Mouse (Mus musculus): ENCODE results near the gene Trappc2l.

Trappc2l gene

DNA sequence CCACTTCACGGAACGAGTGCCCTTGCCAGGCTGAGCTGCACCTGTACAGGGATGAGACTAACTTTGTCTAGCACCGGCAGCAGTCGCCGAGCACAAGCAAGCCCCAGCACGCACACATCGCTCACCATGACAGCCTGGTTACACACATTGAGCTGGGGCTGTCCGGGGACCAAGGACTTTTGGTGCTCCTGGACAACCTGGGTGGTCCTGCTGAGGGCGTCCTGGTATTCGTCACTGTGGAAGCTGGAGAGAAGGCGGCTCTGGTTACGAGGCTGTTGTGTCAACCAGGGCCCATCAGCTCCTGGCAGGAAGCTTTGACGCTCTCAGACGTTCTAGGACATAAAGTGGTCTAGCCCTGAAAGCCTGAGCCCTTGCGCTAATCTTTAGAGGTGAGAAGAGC, 30.5 kb upstream of the Trappc2l start:
- DNase-seq (ENCODE audit: low read depth) = no peak

GRCm38 (mm10) chr8:122584981-122585380, 26.5 kb upstream of the Trappc2l start:
- DNase-seq (ENCODE audit: low read depth) = no peak

GRCm38 (mm10) chr8:122585411-122585891, 26.0 kb upstream of the Trappc2l start:
- DNase-seq (ENCODE audit: low read depth) = no peak

DNA sequence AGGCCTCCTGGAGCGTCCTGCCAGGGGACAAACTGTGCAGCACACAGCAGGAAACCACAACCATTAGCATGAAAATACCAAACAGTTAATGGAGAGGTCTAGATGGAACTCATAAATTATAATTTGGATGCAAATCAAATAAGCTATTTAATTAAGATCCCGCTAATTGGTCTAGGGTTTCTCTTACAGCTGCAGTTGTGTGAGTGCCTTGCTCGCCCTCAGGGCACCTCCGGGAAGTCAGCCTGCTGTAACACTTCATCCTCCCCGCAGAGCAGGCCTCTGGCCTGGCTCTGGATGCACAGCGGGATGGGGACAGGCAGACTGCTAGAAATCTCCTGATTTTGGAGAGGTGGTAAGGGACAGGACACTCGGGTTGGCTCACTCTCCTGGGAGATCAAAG, 25.3 kb upstream of the Trappc2l start:
- DNase-seq (ENCODE audit: low read depth) = no peak

- no peak for DNase-seq (ENCODE audit: low read depth)
These were observed 24.7 kb upstream of the Trappc2l start for GRCm38 (mm10) chr8:122586749-122587148.

DNA sequence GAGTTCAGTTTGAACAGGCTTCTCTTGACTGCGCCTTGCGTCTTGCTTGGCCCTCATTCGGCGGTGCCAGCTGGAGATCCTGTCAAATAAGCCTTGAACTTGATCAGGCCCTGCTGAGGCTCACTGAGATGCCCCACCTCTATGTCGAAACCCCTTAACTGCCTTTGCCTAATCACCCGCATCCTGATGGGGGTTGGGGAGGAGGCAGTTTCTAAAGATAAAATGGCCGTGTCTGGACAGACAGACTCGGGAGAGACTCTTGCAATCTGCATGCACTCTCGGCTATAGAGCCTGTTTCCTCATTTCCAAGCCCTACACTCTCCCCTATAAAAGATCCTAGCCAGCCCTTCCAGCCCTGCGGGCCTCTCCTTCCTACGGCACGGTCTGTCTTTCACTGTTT, 18.2 kb upstream of the Trappc2l start:
- DNase-seq (ENCODE audit: low read depth) = no peak

GRCm38 (mm10) chr8:122593783-122594507, 17.5 kb upstream of the Trappc2l start:
- DNase-seq (ENCODE audit: low read depth) = no peak

DNA sequence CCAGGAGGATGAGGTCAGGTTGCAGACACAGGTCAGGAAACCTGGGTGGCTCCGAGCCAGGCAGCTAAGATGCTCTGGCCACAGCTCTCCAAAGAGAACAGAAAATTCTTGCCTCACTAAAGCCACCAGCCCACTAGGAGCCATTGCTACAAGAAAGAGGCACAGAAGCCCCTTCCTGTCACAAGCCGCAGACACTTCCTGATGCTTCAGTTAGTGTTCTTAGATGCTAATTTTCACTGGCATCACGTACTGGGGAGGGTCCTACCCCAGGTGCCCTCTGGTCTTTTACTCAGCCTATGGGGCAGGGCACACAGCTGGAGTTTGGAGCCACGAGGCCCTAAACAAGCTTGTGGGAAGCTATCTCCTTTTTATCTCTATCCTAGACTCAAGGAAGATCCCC, 15.4 kb upstream of the Trappc2l start:
- peak; percentile 50 for DNase-seq (ENCODE audit: low read depth)

DNA sequence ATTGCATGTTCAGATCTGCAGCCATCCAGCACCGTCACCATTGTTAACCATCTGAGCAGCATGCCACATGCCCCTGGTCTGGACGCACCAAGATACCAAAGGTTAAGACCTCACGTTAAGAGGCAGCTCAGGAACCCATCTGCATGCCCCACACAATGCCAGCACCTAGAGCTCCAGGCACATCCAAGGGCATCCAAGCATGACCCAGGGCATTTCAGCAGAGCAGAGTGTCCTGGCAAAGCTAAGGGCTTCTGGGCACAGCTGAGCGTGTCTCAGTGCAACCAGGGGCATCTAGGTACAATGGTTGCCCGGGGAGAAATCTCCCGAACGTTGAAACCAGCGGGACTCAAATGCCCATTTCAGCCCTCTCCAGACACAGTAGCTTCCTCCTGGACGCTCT, 10.8 kb upstream of the Trappc2l start:
- no peak for DNase-seq (ENCODE audit: low read depth)

GRCm38 (mm10) chr8:122604640-122605039, 6.8 kb upstream of the Trappc2l start:
- no peak for DNase-seq (ENCODE audit: low read depth)

- DNase-seq (ENCODE audit: low read depth) = no peak
These were observed 6.1 kb upstream of the Trappc2l start for GRCm38 (mm10) chr8:122605367-122605766.

GRCm38 (mm10) chr8:122606810-122607209, 4.6 kb upstream of the Trappc2l start:
- DNase-seq (ENCODE audit: low read depth) = no peak

GRCm38 (mm10) chr8:122610209-122610608, 1.2 kb upstream of the Trappc2l start:
- DNase-seq (ENCODE audit: low read depth) = no peak

- no peak for DNase-seq (ENCODE audit: low read depth)
These were observed 695 bp upstream of the Trappc2l start for GRCm38 (mm10) chr8:122610612-122611277.

DNA sequence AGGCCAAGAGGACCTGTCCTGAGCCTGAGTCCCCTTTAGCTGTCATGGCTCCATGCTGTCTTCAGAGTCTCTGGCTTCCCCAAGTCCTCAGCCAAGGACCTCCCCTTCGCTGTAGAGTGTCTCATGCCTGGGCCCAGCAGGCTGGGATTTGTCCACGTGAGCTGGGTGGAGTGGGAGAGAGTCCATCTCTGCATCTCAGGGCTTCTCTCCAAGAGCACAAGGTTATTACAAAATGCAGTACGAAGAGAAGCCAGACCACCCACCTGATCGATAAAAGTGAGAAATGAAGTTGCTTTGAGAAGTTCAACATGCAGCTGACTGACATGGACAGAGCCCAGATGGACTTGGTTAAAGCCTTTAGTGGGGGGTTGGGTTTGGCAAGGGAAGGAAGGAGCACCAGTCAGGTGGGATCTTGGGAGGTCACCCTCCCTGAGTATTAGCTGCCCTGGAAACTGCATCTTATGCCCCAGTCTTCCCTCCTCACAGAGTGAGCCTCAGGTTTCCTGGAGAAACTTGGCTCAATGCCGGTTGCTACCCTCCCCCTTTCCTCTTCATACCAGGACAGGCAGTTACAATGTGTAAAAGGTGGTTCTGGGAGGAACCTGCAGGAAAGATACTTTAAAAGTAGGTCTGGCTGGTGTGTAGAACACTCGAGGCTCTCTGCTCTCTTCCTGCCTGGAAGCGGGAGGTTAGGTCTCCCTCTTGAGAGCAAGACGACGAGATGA, 4.9 kb downstream of the Trappc2l start:
- DNase-seq (ENCODE audit: low read depth) = no peak

GRCm38 (mm10) chr8:122617947-122618546, 6.6 kb downstream of the Trappc2l start:
- peak; percentile 87 for DNase-seq (ENCODE audit: low read depth)

- no peak for DNase-seq (ENCODE audit: low read depth)
These were observed 7.4 kb downstream of the Trappc2l start for GRCm38 (mm10) chr8:122618660-122619378.

- no peak for DNase-seq (ENCODE audit: low read depth)
These were observed 9.0 kb downstream of the Trappc2l start for GRCm38 (mm10) chr8:122620446-122620845.

- DNase-seq (ENCODE audit: low read depth) = no peak
These were observed 11.3 kb downstream of the Trappc2l start, which contains the start of gene Pabpn1l for GRCm38 (mm10) chr8:122622727-122623126. Gene Pabpn1l (minus strand): TSS chr8:122622739.

DNA sequence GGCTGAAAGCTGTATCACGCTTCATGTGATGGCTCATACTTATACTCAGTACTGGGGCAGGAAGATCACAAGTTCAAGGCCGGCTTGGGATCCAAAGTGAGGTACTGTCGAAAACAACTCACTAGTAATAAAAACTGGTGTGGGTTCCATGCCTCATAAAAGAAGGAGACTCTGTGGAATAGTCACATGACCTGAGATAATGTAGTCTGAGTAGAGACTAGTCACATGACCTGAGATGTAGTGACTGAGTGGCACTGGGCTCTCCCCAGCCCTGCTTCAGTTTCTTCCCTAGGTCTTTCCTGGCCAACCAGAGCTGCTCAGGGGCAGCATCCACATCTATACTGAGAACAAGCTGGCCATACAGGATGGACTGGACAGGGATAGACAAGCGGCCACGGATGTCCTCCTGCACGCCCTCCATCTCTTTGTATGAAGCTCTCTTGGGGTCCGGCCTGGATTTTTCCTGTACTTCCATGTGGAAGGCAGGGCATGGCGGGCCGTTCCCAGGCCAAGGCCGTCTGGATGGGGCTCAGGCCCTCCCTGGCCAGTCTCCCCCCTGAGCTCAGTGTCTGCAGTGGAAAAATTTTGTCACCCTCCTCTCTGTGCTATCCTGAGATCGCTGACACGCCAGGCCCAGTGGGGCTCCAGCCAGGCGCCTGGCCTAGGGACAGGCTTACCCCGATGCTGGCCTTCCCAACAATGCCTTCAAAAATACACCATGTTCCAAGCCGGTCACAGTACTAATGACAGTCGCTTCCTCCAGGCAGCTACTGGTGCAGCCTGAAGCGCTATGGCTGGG, 12.6 kb downstream of the Trappc2l start:
- no peak for DNase-seq (ENCODE audit: low read depth)

DNA sequence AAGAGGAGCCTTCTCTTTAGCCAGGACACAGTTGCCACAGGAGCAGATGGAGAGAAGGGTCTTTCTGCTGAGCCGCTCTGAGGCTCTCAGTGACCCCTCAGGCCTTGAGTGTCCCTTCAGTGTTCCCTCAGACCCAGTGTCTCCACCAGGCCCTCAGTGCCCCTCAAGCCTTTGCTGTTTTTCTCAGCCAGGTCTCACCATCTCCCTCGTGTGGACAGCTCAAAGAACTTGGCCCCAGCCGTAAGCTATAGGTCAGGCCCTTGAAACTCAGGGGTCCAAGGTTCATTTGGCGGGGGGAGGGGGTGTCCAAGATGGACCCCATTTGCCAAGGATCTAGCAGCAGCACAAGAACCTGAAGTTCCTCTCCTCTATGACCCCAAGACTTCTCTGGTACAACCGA, 13.2 kb downstream of the Trappc2l start:
- no peak for DNase-seq (ENCODE audit: low read depth)

Measured in naive thymus-derived CD4-positive, alpha-beta T cell, adult 2 months (primary cell).